ENCODE assay signal across 8 mouse cellular contexts in the genomic region with DNA sequence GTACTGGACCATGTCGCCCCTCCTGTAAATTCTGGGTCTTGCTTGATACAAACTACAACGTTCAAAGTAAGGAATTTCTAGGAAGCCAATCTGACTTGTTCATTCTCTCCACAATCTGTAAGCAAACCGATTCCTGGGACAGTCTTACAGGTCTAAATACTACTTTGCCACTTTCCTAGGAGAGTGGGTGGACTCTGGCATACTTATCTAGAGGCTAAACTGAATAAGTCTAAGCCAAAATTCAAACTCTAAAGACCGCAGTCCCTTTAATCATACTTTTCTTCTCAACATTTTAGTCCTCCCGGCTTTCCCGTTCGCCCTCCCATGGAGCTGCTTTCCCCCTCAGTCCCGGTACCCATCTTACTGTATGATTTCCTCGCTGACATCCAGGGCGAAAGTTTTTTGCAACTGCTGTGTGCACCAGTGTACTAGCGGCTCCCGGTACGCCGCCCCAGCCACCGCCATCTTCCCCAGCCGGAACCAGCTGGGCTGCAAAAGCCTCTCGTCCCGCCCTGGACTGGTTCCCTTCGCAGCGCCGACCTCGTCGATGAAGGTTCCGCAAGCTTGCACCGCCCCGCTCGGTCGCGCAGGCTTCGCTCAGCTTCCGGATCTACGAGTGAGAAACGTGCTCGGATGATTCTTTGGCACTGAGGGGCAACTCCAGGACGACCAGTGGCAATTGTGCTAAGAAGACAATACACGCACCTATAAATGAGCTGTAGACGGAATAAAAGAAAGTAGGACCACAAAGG. TPM values are rescaled to one million over a fixed set of nuclear protein-coding genes. Genes with fewer than 3 reads are reported as not detected.
DNase-seq lines count a peak whose midpoint lies in the region; ATAC-seq and TF ChIP-seq lines count a peak whose summit lies in the region.

No protein-coding gene starts in this region.

- peak overlapping the region; percentile 74 for H3K27ac ChIP-seq in heart, embryonic 11.5 days (ENCODE audit: low read depth, low read length)
- H3K27ac ChIP-seq in kidney, postnatal 0 days = peak overlapping the region; percentile 83
- H3K27ac ChIP-seq in liver, embryonic 11.5 days (ENCODE audit: low read depth, low read length) = peak overlapping the region; percentile 71
- H3K27ac ChIP-seq in stomach, embryonic 14.5 days (ENCODE audit: low read length) = peak overlapping the region; percentile 80

- TF ChIP-seq CTCF in kidney, postnatal 0 days (IDR thresholded peaks at IDR 0.05; ENCODE audit: low read depth) = no peak

- H3K4me2 ChIP-seq in heart, embryonic 11.5 days = peak overlapping the region; percentile 70
- peak overlapping the region; percentile 64 for H3K4me2 ChIP-seq in kidney, postnatal 0 days (ENCODE audit: low read length)
- peak overlapping the region; percentile 65 for H3K4me2 ChIP-seq in liver, embryonic 11.5 days
- peak overlapping the region; percentile 83 for H3K4me2 ChIP-seq in stomach, embryonic 14.5 days (replicated peaks; ENCODE audit: low read depth, low read length)

- ATAC-seq in erythroblast, adult 5-6 weeks (replicated peaks; ENCODE audit: low FRiP score, poor library complexity, severe bottlenecking) = peak; percentile 100
- peak; percentile 84 for ATAC-seq in heart, embryonic 11.5 days (replicated peaks; ENCODE audit: insufficient number of reproducible peaks, low FRiP score, low TSS enrichment)
- ATAC-seq in kidney, postnatal 0 days (replicated peaks; ENCODE audit: low FRiP score, low read depth) = peak; percentile 96
- peak; percentile 97 for ATAC-seq in liver, embryonic 11.5 days (replicated peaks; ENCODE audit: low FRiP score)
- peak; percentile 95 for ATAC-seq in stomach, embryonic 14.5 days (ENCODE audit: insufficient number of reproducible peaks, insufficient read depth, low FRiP score, low read depth)

- H3K27me3 ChIP-seq in heart, embryonic 11.5 days (ENCODE audit: control insufficient read depth, insufficient read depth, low read length) = no peaks in the 10 kb centered on the region
- H3K27me3 ChIP-seq in kidney, postnatal 0 days (ENCODE audit: insufficient read depth, low read length) = no peaks in the 10 kb centered on the region
- no peaks in the 10 kb centered on the region for H3K27me3 ChIP-seq in liver, embryonic 11.5 days (replicated peaks; ENCODE audit: control insufficient read depth, insufficient read depth, low read length)
- no peaks in the 10 kb centered on the region for H3K27me3 ChIP-seq in stomach, embryonic 14.5 days (ENCODE audit: control insufficient read depth, insufficient read depth, low read length)

- peak overlapping the region; percentile 71 for H3K4me3 ChIP-seq in heart, embryonic 11.5 days (ENCODE audit: low read depth, low read length)
- peak overlapping the region; percentile 69 for H3K4me3 ChIP-seq in kidney, postnatal 0 days (replicated peaks; ENCODE audit: low read depth, low read length)
- peak overlapping the region; percentile 72 for H3K4me3 ChIP-seq in liver, embryonic 11.5 days (ENCODE audit: low read depth, low read length)
- peak overlapping the region; percentile 77 for H3K4me3 ChIP-seq in stomach, embryonic 14.5 days (ENCODE audit: low read depth, low read length)

- peak overlapping the region; percentile 86 for H3K9ac ChIP-seq in heart, embryonic 11.5 days (ENCODE audit: low read depth, low read length)
- peak overlapping the region; percentile 71 for H3K9ac ChIP-seq in kidney, postnatal 0 days (ENCODE audit: low read depth, low read length)
- peak overlapping the region; percentile 79 for H3K9ac ChIP-seq in liver, embryonic 11.5 days (ENCODE audit: low read depth, low read length)
- peak overlapping the region; percentile 63 for H3K9ac ChIP-seq in stomach, embryonic 14.5 days (replicated peaks; ENCODE audit: low read depth, low read length)

- no peaks in the 10 kb centered on the region for H3K9me3 ChIP-seq in heart, embryonic 11.5 days (replicated peaks; ENCODE audit: control insufficient read depth, low read length)
- no peaks in the 10 kb centered on the region for H3K9me3 ChIP-seq in kidney, postnatal 0 days (replicated peaks; ENCODE audit: low read length)
- no peaks in the 10 kb centered on the region for H3K9me3 ChIP-seq in liver, embryonic 11.5 days (ENCODE audit: control insufficient read depth, low read length)
- no peaks in the 10 kb centered on the region for H3K9me3 ChIP-seq in stomach, embryonic 14.5 days (ENCODE audit: control insufficient read depth, low read depth, low read length)

- peaks cover 3% of the 10 kb centered on the region; the same call in 1 of the 2 replicates for H3K4me1 ChIP-seq in heart, embryonic 11.5 days (ENCODE audit: control insufficient read depth, insufficient read depth, low read length)
- H3K4me1 ChIP-seq in kidney, postnatal 0 days (replicated peaks; ENCODE audit: insufficient read depth, low read length) = peaks cover 10% of the 10 kb centered on the region
- H3K4me1 ChIP-seq in liver, embryonic 11.5 days (replicated peaks; ENCODE audit: control insufficient read depth, insufficient read depth, low read length) = no peaks in the 10 kb centered on the region
- peaks cover 3% of the 10 kb centered on the region for H3K4me1 ChIP-seq in stomach, embryonic 14.5 days (ENCODE audit: control insufficient read depth, insufficient read depth, low read length)

- WGBS in heart, embryonic 11.5 days (ENCODE audit: insufficient replicate concordance) = under 1% methylated on average over 37 of the region's 37 CpGs
- WGBS in kidney, postnatal 0 days = under 1% methylated on average over 37 of the region's 37 CpGs
- WGBS in liver, embryonic 11.5 days = under 1% methylated on average over 37 of the region's 37 CpGs
- under 1% methylated on average over 37 of the region's 37 CpGs for WGBS in stomach, embryonic 14.5 days

- peaks cover 2% of the 10 kb centered on the region; the same call in 1 of the 2 replicates for H3K36me3 ChIP-seq in heart, embryonic 11.5 days (ENCODE audit: control insufficient read depth, insufficient read depth, low read length)
- H3K36me3 ChIP-seq in kidney, postnatal 0 days (ENCODE audit: insufficient read depth, low read length) = no peaks in the 10 kb centered on the region
- no peaks in the 10 kb centered on the region; the same call in 1 of the 2 replicates for H3K36me3 ChIP-seq in liver, embryonic 11.5 days (ENCODE audit: control insufficient read depth, insufficient read depth, low read length)
- H3K36me3 ChIP-seq in stomach, embryonic 14.5 days (ENCODE audit: control insufficient read depth, insufficient read depth, low read length) = peaks cover 4% of the 10 kb centered on the region; the same call in 1 of the 2 replicates

- peak; percentile 89 for DNase-seq in B cell, adult 2 months
- peak; percentile 96 for DNase-seq in brain, adult 2 months (ENCODE audit: low read depth, low spot score)
- peak; percentile 97 for DNase-seq in kidney, postnatal 0 days (ENCODE audit: low spot score)
- peak; percentile 87 for DNase-seq in liver, embryonic 11.5 days (ENCODE audit: low spot score)
- peak; percentile 91 for DNase-seq in naive thymus-derived CD4-positive, alpha-beta T cell, adult 2 months (ENCODE audit: low read depth)

RNA-seq across cellular contexts. Expression of a gene that starts 5.3 kb away (rescaled TPM):
- 21.7 and 24.9 TPM in 2 replicates for total RNA-seq in erythroblast, adult 5-6 weeks (2015; ENCODE audit: low replicate concordance)
- total RNA-seq in erythroblast, adult 5-6 weeks (2017; ENCODE audit: low replicate concordance) = 51.6 and 90.7 TPM in 2 replicates
- polyA plus RNA-seq in heart, embryonic 11.5 days (2014; fragmentation: Nextera tagmentation; extraction: Ambion mirVana) = 122 and 130 TPM in 2 replicates
- 89.5 and 115 TPM in 2 replicates for polyA plus RNA-seq in kidney, postnatal 0 days (2015; fragmentation: Nextera tagmentation; extraction: Ambion mirVana)
- 181 and 192 TPM in 2 replicates for polyA plus RNA-seq in liver, embryonic 11.5 days (2014; fragmentation: Nextera tagmentation; extraction: Ambion mirVana)
- polyA plus RNA-seq in stomach, embryonic 14.5 days (2014; fragmentation: Nextera tagmentation; extraction: Ambion mirVana) = 176 and 179 TPM in 2 replicates

RNA-seq across cellular contexts. Expression of a gene that starts 23.9 kb away (rescaled TPM):
- 5.4 and 6.0 TPM in 2 replicates for total RNA-seq in erythroblast, adult 5-6 weeks (2015; ENCODE audit: low replicate concordance)
- 8.0 and 13.5 TPM in 2 replicates for total RNA-seq in erythroblast, adult 5-6 weeks (2017; ENCODE audit: low replicate concordance)
- polyA plus RNA-seq in heart, embryonic 11.5 days (2014; fragmentation: Nextera tagmentation; extraction: Ambion mirVana) = 29.6 and 30.5 TPM in 2 replicates
- polyA plus RNA-seq in kidney, postnatal 0 days (2015; fragmentation: Nextera tagmentation; extraction: Ambion mirVana) = 20.4 and 24.7 TPM in 2 replicates
- 24.6 and 25.8 TPM in 2 replicates for polyA plus RNA-seq in liver, embryonic 11.5 days (2014; fragmentation: Nextera tagmentation; extraction: Ambion mirVana)
- polyA plus RNA-seq in stomach, embryonic 14.5 days (2014; fragmentation: Nextera tagmentation; extraction: Ambion mirVana) = 35.1 and 35.7 TPM in 2 replicates

RNA-seq across cellular contexts. Expression of a gene that starts 24.0 kb away (rescaled TPM):
- total RNA-seq in erythroblast, adult 5-6 weeks (2015; ENCODE audit: low replicate concordance) = 9.6 and 15.8 TPM in 2 replicates
- 12.5 and 19.3 TPM in 2 replicates for total RNA-seq in erythroblast, adult 5-6 weeks (2017; ENCODE audit: low replicate concordance)
- polyA plus RNA-seq in heart, embryonic 11.5 days (2014; fragmentation: Nextera tagmentation; extraction: Ambion mirVana) = 15.5 and 17.3 TPM in 2 replicates
- 8.4 and 9.7 TPM in 2 replicates for polyA plus RNA-seq in kidney, postnatal 0 days (2015; fragmentation: Nextera tagmentation; extraction: Ambion mirVana)
- polyA plus RNA-seq in liver, embryonic 11.5 days (2014; fragmentation: Nextera tagmentation; extraction: Ambion mirVana) = 10.8 and 11.7 TPM in 2 replicates
- 23.4 and 25.3 TPM in 2 replicates for polyA plus RNA-seq in stomach, embryonic 14.5 days (2014; fragmentation: Nextera tagmentation; extraction: Ambion mirVana)

RNA-seq across cellular contexts. Expression of a gene that starts 57.4 kb away (rescaled TPM):
- total RNA-seq in erythroblast, adult 5-6 weeks (2015; ENCODE audit: low replicate concordance) = 4.0 and 7.3 TPM in 2 replicates
- total RNA-seq in erythroblast, adult 5-6 weeks (2017; ENCODE audit: low replicate concordance) = 1.1 and 2.5 TPM in 2 replicates
- polyA plus RNA-seq in heart, embryonic 11.5 days (2014; fragmentation: Nextera tagmentation; extraction: Ambion mirVana) = 5.1 and 8.1 TPM in 2 replicates
- polyA plus RNA-seq in kidney, postnatal 0 days (2015; fragmentation: Nextera tagmentation; extraction: Ambion mirVana) = 4.1 and 5.0 TPM in 2 replicates
- polyA plus RNA-seq in liver, embryonic 11.5 days (2014; fragmentation: Nextera tagmentation; extraction: Ambion mirVana) = 5.5 and 5.8 TPM in 2 replicates
- polyA plus RNA-seq in stomach, embryonic 14.5 days (2014; fragmentation: Nextera tagmentation; extraction: Ambion mirVana) = 8.7 and 9.1 TPM in 2 replicates

Comparison
In these comparisons a context has a peak if more than half of its experiments do, and no peak if none do; other contexts are left out.
1. Peak in every context shown above with its lines: DNase-seq, ATAC-seq, H3K4me3 ChIP-seq and H3K27ac ChIP-seq.